Mouse (Mus musculus) testis, adult 2 months (tissue): ENCODE measurements around the gene Tenm4.

Experiments used
- CTCF ChIP-seq: fragments of 200-500 bp; IDR thresholded peaks from 2 replicates; pipeline ENCODE4 v1.5.1; 2012; ENCODE audit warnings: low read depth, mild to moderate bottlenecking, inconsistent platforms, low read length, moderate library complexity; ENCODE audit not compliant: control insufficient read depth, insufficient read depth, insufficient replicate concordance
- POLR2A ChIP-seq: fragments of 200-500 bp; IDR thresholded peaks from 2 replicates; pipeline ENCODE4 v1.6.1; 2012; ENCODE audit warnings: low read depth, mild to moderate bottlenecking, inconsistent platforms, low read length, moderate library complexity; ENCODE audit not compliant: control insufficient read depth

DNA sequence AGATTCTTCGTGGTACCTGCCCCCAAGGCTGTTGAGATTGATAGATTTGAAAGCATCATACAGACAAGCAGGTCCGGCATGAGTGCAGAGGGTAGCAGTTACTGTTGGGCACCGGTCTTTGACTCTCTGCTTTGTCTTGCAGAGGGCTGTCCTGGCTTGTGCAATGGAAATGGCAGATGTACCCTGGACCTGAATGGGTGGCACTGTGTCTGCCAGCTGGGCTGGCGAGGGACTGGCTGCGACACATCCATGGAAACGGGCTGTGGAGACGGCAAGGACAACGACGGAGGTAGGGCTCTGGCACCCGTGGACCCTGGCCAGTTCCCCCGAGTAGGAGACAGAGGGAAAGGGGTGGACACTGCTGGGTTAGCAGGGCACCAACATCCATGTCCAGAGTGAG lies 640.6 kb downstream of the Tenm4 start:
- no peak for TF ChIP-seq CTCF
- no peak for TF ChIP-seq POLR2A
